Mouse (Mus musculus): ENCODE data around the gene Bfar.
"Not testable (repeated sequence)": the region's sequence is repeated elsewhere in the genome, so short reads cannot be mapped to it uniquely, and the experiment has no call there.

The Bfar gene

GRCm38 (mm10) chr16:13727811-13728335 lies 56.2 kb downstream of the Bfar start:
- no peak for DNase-seq

GRCm38 (mm10) chr16:13729428-13729827 lies 57.8 kb downstream of the Bfar start:
- DNase-seq = no peak

- no peak for DNase-seq
These were observed 58.9 kb downstream of the Bfar start, which contains the start of gene Pla2g10 for GRCm38 (mm10) chr16:13730285-13731255. Pla2g10 (minus strand) TSS chr16:13730983.

- DNase-seq = no peak
These were observed 61.1 kb downstream of the Bfar start for GRCm38 (mm10) chr16:13732786-13733185.

GRCm38 (mm10) chr16:13733518-13734137 lies 62.0 kb downstream of the Bfar start:
- DNase-seq = peak; percentile 76 to 88

- no peak for DNase-seq
These were observed 64.3 kb downstream of the Bfar start for GRCm38 (mm10) chr16:13735977-13736376.

- DNase-seq = not testable (repeated sequence)
These were observed 67.4 kb downstream of the Bfar start for GRCm38 (mm10) chr16:13739044-13739443.

- no peak for DNase-seq
These were observed 69.2 kb downstream of the Bfar start for GRCm38 (mm10) chr16:13740844-13741243.

GRCm38 (mm10) chr16:13747708-13748107 lies 76.0 kb downstream of the Bfar start:
- no peak for DNase-seq

GRCm38 (mm10) chr16:13748124-13748523 lies 76.5 kb downstream of the Bfar start:
- no peak for DNase-seq

GRCm38 (mm10) chr16:13748813-13749212 lies 77.2 kb downstream of the Bfar start:
- not testable (repeated sequence) for DNase-seq

- no peak for DNase-seq
These were observed 77.6 kb downstream of the Bfar start for GRCm38 (mm10) chr16:13749306-13749705.

GRCm38 (mm10) chr16:13749981-13750380 lies 78.3 kb downstream of the Bfar start:
- DNase-seq = no peak

- no peak for DNase-seq
These were observed 79.0 kb downstream of the Bfar start for GRCm38 (mm10) chr16:13750626-13751025.

All from kidney, postnatal 25 days (tissue).